Mouse (Mus musculus) bone marrow macrophage, adult 2 months (primary cell): ENCODE results near the gene Gm49416. TPM values are rescaled to one million over a fixed set of nuclear protein-coding genes. Genes with fewer than 3 reads are reported as not detected.
A peak's percentile ranks its signal among the peaks of the same experiment; 100 is the strongest.

ENCODE experiments used
- H3K27ac ChIP-seq: 2 replicates; pipeline ENCODE4 v1.5.1; 2012; ENCODE audit warnings: low read depth, low read length; ENCODE audit not compliant: insufficient read depth
- H3K4me1 ChIP-seq: 2 replicates; pipeline ENCODE4 v1.6.1; 2012; ENCODE audit warnings: low read length; ENCODE audit not compliant: control insufficient read depth, insufficient read depth
- H3K4me3 ChIP-seq: 2 replicates; pipeline ENCODE4 v1.5.1; 2012; ENCODE audit warnings: mild to moderate bottlenecking, low read length, moderate library complexity; ENCODE audit not compliant: insufficient read depth
- CTCF ChIP-seq: IDR thresholded peaks from 2 replicates; pipeline ENCODE4 v1.5.1; 2012; ENCODE audit warnings: low read depth, mild to moderate bottlenecking, low read length, moderate library complexity
- POLR2A ChIP-seq: IDR thresholded peaks from 2 replicates; pipeline ENCODE4 v1.6.1; 2012; ENCODE audit warnings: mild to moderate bottlenecking, low read depth, low read length, borderline replicate concordance
- polyA plus RNA-seq: library from polyadenylated mRNA; stranded (reverse); fragments of >200 nt; gene quantifications from 2 replicates; pipeline ENCODE4 v1.2.4, GENCODE M21; 2012; ENCODE audit not compliant: missing spikeins, insufficient read depth, insufficient read length

The Gm49416 gene
- polyA plus RNA-seq, 1 experiment = 4.9 TPM

DNA sequence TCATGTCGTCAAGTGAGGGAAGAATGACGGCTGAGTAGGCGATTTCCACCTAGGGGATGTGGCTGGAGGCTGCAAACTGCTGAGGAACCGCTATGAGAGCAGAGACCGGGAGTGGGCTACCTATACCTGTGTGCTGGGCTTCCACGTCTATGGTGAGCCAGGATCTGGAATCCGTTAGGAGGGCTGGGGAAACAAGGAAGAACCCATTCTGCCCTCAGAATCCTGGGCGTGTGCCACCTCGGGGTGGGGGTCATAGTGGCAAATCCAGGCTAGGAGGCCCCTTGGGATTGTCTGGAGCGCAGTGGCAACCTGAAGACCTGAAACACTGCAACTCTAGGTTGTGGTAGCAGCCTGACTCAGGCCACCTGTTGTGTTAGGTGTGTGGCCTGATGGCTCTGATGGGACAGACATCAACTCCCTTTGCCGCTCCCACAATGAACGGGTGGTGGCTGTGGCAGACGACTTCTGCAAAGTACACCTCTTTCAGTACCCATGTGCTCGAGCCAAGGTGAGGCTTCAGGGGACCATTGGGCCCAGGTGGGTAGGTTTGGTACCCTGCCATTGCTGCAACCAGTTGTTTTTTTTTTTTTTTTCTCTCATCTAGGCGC lies 51.9 kb downstream of the Gm49416 start:
- Histone ChIP-seq H3K4me3 (no peak overlapping the region), H3K27ac (no peak overlapping the region), H3K4me1 (peaks cover 31% of the 10 kb centered on the region)
- TF ChIP-seq CTCF (no peak), POLR2A (no peak)

DNA sequence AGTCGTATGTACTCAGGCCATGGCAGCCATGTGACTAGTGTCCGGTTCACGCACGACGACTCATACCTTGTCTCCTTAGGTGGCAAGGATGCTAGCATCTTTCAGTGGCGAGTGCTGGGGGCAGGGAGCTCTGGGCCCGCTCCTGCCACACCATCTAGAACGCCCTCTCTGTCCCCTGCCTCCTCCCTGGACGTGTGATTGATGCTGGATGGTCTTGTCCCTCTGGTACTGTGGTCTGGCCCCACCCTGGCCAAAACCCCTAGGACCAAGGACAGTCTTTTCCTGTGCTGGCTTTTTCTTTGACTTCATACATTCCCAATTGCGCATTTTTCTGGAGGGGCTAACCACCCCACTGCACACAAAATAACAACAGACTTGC lies 52.4 kb downstream of the Gm49416 start:
- TF ChIP-seq CTCF (0 out of 2 replicates have a peak, but pooled peaks have one; percentile 16), POLR2A (no peak)
- peak overlapping the region; percentile 20; the same call in 1 of the 2 replicates for H3K4me3 ChIP-seq
- peaks cover 35% of the 10 kb centered on the region for H3K4me1 ChIP-seq
- H3K27ac ChIP-seq = no peak overlapping the region

DNA sequence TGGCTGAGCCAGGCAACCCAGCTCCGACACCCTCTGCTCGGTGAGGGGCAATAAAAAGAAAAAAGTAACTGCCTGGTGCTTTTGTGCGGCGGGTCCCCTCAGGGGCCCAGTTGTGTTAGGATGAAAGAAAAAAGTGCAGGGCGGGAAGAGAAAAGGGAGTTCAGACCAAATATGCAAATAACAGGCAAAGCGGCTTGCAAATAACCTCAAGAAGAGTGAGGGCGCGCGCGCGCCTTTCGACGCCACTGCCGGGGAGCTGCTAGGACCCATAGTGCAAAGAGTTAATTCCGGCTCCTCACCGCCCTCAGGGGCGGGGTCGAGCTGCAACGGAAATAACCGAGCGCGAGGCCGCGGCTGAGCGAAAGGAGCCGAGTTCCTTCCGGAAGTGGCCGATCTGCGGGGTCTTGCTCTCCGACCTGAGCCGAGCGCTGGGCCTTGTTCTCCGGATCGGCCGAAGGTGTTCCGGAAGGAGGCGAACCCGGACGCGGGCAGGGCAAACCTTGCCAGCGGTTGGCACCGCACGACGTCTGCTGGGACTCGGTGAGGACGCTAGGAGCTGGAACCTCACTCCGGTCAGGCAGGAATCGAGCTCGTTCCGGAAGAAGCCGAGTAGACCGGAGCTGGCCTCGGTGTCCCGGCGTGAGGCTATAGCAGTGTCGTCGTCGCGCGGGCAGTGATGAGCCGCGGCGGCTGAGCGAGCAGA lies 52.9 kb downstream of the Gm49416 start, which contains the start of gene Mta2:
TSS of gene Mta2 (plus strand) at position 361 of the 703 bp plus-strand sequence.
- no peak for TF ChIP-seq POLR2A
- TF ChIP-seq CTCF = no peak
- Histone ChIP-seq H3K27ac (peak within 1 kb of the TSS; percentile 84), H3K4me3 (peak within 1 kb of the TSS; percentile 93), H3K4me1 (peaks cover 35% of the 10 kb centered on the region)

DNA sequence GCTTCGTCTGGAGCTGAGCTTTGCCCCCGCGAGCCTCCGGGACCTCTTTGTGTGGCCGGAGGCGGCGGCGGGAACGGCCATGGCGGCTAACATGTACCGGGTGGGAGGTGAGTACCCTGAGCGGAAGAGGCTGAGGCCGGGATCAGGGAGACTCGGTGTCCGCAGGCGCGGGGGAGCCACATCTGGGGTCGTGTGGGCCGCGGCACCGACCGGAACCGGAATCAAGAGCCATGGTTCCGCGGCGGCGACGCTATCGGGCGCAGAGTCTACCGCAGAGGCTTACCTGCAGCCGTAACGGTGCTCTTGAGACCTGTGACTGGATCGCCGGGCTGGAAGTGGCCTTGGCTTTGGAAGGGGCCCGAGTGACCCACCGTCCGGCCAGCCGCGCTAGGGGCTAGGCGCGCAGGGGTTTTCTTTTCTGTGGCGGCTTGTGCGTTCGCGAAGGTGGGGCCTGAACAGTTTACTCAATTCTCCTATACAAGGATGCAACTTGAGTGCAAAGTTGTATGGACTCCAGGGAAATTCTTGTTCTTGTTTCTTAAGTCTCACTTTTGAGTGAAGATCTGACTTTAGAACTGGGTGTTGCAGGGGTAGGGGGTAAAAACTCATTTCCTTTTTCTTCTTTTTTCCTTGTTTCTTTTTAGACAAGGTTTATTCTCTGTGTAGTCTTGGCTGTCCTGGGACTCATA lies 53.7 kb downstream of the Gm49416 start:
- Histone ChIP-seq H3K4me3 (peak overlapping the region; percentile 93), H3K4me1 (peaks cover 35% of the 10 kb centered on the region), H3K27ac (peak overlapping the region; percentile 84)
- no peak for TF ChIP-seq POLR2A
- TF ChIP-seq CTCF = no peak

DNA sequence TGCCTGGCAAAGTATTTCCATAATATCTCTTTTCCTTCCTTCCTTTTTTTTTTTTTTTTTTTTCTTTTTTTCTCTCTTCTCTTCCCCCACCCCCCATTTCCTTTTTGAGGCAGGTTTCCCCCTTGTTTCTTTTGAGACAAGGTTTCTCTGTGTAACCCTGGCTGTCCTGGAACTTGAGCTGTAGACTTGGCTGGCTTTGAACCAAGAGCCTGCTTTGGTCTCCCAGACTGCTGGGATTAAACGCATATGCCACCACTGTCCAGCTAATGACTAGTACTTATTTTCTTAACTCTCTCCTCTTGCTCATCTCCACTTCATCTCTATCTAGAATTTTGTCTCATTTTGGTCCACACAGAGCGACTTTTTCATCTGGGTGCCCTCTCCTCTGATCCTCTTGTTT lies 54.3 kb downstream of the Gm49416 start:
- Histone ChIP-seq H3K4me3 (peak overlapping the region; percentile 93), H3K27ac (peak overlapping the region; percentile 84; the same call in 1 of the 2 replicates), H3K4me1 (peaks cover 35% of the 10 kb centered on the region)
- TF ChIP-seq CTCF = no peak
- TF ChIP-seq POLR2A = no peak

DNA sequence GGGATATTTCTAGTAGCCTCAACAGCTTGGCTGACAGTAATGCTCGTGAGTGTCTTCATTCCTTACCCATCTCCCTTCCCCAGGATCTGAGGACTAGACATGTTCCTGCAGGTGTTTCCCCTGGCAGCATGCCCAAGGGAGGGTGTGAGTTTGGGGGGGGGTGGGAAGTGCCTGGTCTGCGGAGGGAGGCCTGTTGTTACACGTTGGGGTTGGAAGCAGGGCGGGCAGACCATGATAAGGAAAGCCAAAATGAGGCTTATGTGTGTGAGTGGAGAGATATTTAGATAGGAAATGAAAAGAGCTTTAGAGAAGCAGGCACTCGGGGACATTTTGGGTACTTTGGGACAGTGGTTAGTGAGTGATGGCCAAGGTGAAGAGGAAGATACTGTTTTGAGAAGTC lies 55.3 kb downstream of the Gm49416 start:
- Histone ChIP-seq H3K4me3 (peak overlapping the region; percentile 12; the same call in 1 of the 2 replicates), H3K4me1 (peaks cover 25% of the 10 kb centered on the region), H3K27ac (peak overlapping the region; percentile 4; the same call in 1 of the 2 replicates)
- TF ChIP-seq POLR2A (no peak), CTCF (no peak)

DNA sequence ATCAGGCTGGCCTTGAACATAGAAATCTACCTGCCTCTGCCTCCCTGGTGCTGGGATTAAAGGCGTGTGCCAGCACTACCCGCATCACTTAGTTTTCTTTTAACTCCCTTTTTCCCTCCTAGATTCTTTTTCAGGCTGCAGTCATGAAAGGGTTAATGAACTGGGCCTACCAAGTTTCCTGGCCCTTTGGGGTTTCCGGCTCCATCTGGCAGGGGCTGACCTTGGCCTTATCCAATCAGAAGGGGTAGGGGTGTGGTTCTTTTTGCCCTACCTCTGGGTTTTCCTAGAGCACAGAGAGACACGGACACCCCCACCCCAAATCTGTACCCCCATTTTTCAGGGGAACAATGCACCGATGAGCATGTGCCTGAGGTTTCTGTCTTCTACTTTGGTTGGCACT lies 56.0 kb downstream of the Gm49416 start:
- H3K4me1 ChIP-seq = peaks cover 24% of the 10 kb centered on the region
- peak overlapping the region; percentile 56 for H3K4me3 ChIP-seq
- TF ChIP-seq POLR2A (no peak), CTCF (no peak)
- H3K27ac ChIP-seq = peak overlapping the region; percentile 71

Other genes starting within 250 kb of the Gm49416 start
- gene Chrm1, start 225.1 kb upstream of the Gm49416 start, polyA plus RNA-seq = not detected in 2 replicates
- 160 and 172 TPM in 2 replicates for gene Slc3a2, start 165.6 kb upstream of the Gm49416 start, polyA plus RNA-seq
- gene Wdr74, start 153.1 kb upstream of the Gm49416 start, polyA plus RNA-seq = 22.2 and 25.8 TPM in 2 replicates
- gene 1700092M07Rik, start 148.2 kb upstream of the Gm49416 start, polyA plus RNA-seq = not detected in 2 replicates
- gene Stx5a, start 147.5 kb upstream of the Gm49416 start, polyA plus RNA-seq = 84.2 and 100 TPM in 2 replicates
- gene Nxf1, start 131.9 kb upstream of the Gm49416 start, polyA plus RNA-seq = 142 and 162 TPM in 2 replicates
- 28.3 and 34.4 TPM in 2 replicates for gene Tmem223, start 117.9 kb upstream of the Gm49416 start, polyA plus RNA-seq
- 147 and 148 TPM in 2 replicates for gene Tmem179b, start 114.5 kb upstream of the Gm49416 start, polyA plus RNA-seq
- 14.8 and 18.1 TPM in 2 replicates for gene Taf6l, start 102.5 kb upstream of the Gm49416 start, polyA plus RNA-seq
- 62.4 and 62.5 TPM in 2 replicates for gene Polr2g, start 90.3 kb upstream of the Gm49416 start, polyA plus RNA-seq
- gene Zbtb3, start 86.4 kb upstream of the Gm49416 start, polyA plus RNA-seq = 2.0 and 2.4 TPM in 2 replicates
- gene Ttc9c, start 69.6 kb upstream of the Gm49416 start, polyA plus RNA-seq = 37.6 and 38.7 TPM in 2 replicates
- 94.2 and 102 TPM in 2 replicates for gene Hnrnpul2, start 68.9 kb upstream of the Gm49416 start, polyA plus RNA-seq
- 45.4 and 59.2 TPM in 2 replicates for gene AC129217.1, start 59.2 kb upstream of the Gm49416 start, polyA plus RNA-seq
- 77.4 and 81.8 TPM in 2 replicates for gene Bscl2, start 51.5 kb upstream of the Gm49416 start, polyA plus RNA-seq
- not detected in 2 replicates for gene Gng3, start 49.7 kb upstream of the Gm49416 start, polyA plus RNA-seq
- not detected in 2 replicates for gene Lrrn4cl, start 38.2 kb upstream of the Gm49416 start, polyA plus RNA-seq
- 193 and 215 TPM in 2 replicates for gene Ubxn1, start 17.4 kb upstream of the Gm49416 start, polyA plus RNA-seq
- gene Uqcc3, start 8.0 kb upstream of the Gm49416 start, polyA plus RNA-seq = 37.2 and 40.9 TPM in 2 replicates
- 12.6 and 13.7 TPM in 2 replicates for gene Lbhd1, start 5.2 kb upstream of the Gm49416 start, polyA plus RNA-seq
- gene Gm49403, start 5.0 kb upstream of the Gm49416 start, polyA plus RNA-seq = not detected in 2 replicates
- gene 1810009A15Rik, start 73 bp upstream of the Gm49416 start, polyA plus RNA-seq = 40.1 and 43.1 TPM in 2 replicates
- 11.5 and 11.8 TPM in 2 replicates for gene Ints5, start 4.1 kb downstream of the Gm49416 start, polyA plus RNA-seq
- gene Ganab, start 9.1 kb downstream of the Gm49416 start, polyA plus RNA-seq = 82.5 and 91.3 TPM in 2 replicates
- gene B3gat3, start 31.4 kb downstream of the Gm49416 start, polyA plus RNA-seq = 35.5 and 40.8 TPM in 2 replicates
- 2.5 and 3.6 TPM in 2 replicates for gene Rom1, start 40.4 kb downstream of the Gm49416 start, polyA plus RNA-seq
- gene Eml3, start 40.6 kb downstream of the Gm49416 start, polyA plus RNA-seq = 33.1 and 33.7 TPM in 2 replicates
- 78.6 and 81.2 TPM in 2 replicates for gene Mta2, start 52.9 kb downstream of the Gm49416 start, polyA plus RNA-seq
- gene Tut1, start 64.9 kb downstream of the Gm49416 start, polyA plus RNA-seq = 12.5 and 14.6 TPM in 2 replicates
- gene Eef1g, start 78.1 kb downstream of the Gm49416 start, polyA plus RNA-seq = 220 and 226 TPM in 2 replicates
- gene Ahnak, start 100.4 kb downstream of the Gm49416 start, polyA plus RNA-seq = 440 and 513 TPM in 2 replicates
- not detected in 2 replicates for gene Scgb1a1, start 199.0 kb downstream of the Gm49416 start, polyA plus RNA-seq
- gene Asrgl1, start 246.7 kb downstream of the Gm49416 start, polyA plus RNA-seq = 4.0 and 6.0 TPM in 2 replicates